Mouse (Mus musculus) T-helper 17 cell (primary cell): ENCODE results near the gene Eea1.

ENCODE experiments used
- in situ Hi-C, 2 experiments: fragments of 300-600 bp; cut with MboI, MseI; formaldehyde crosslinking; loops; 1 replicate in 1 of 2; 2 replicates in 1 of 2; pipeline ENCODE4 v1.15.1; 2025; ENCODE audit warnings: high pct_unique_total_duplicates in 2 of 2

Eea1 gene

GRCm38 (mm10) chr10:95945086-95945485 is 4.6 kb downstream of the Eea1 start:
- in situ Hi-C loops, result no loop called here

GRCm38 (mm10) chr10:95949410-95949809 is 9.0 kb downstream of the Eea1 start:
- in situ Hi-C loops, result no loop called here

- in situ Hi-C loops, result no loop called here
These were observed 9.7 kb downstream of the Eea1 start for GRCm38 (mm10) chr10:95950194-95950593.

GRCm38 (mm10) chr10:95950797-95951196 is 10.3 kb downstream of the Eea1 start:
- in situ Hi-C loops, result no loop called here

GRCm38 (mm10) chr10:95951346-95951745 is 10.9 kb downstream of the Eea1 start:
- in situ Hi-C loops, result no loop called here

GRCm38 (mm10) chr10:95956629-95957028 is 16.2 kb downstream of the Eea1 start:
- in situ Hi-C loops, result no loop called here

GRCm38 (mm10) chr10:95957574-95957973 is 17.1 kb downstream of the Eea1 start:
- in situ Hi-C loops, result no loop called here

GRCm38 (mm10) chr10:95964679-95965078 is 24.2 kb downstream of the Eea1 start:
- in situ Hi-C loops, result loop anchor here in 1 of 2 experiments (10.0 kb wide), 1 partner anchor 910 kb away; no protein-coding TSS in a partner anchor

- in situ Hi-C loops, result loop anchor here in 1 of 2 experiments (10.0 kb wide), 1 partner anchor 905 kb away; no protein-coding TSS in a partner anchor
These were observed 29.2 kb downstream of the Eea1 start for GRCm38 (mm10) chr10:95969694-95970093.

- in situ Hi-C loops, result no loop called here
These were observed 30.3 kb downstream of the Eea1 start for GRCm38 (mm10) chr10:95970744-95971212.

- in situ Hi-C loops, result no loop called here
These were observed 30.9 kb downstream of the Eea1 start for GRCm38 (mm10) chr10:95971341-95971740.

GRCm38 (mm10) chr10:95971942-95972341 is 31.5 kb downstream of the Eea1 start:
- in situ Hi-C loops, result no loop called here

GRCm38 (mm10) chr10:95974462-95974861 is 34.0 kb downstream of the Eea1 start:
- in situ Hi-C loops, result no loop called here

GRCm38 (mm10) chr10:95976798-95977197 is 36.3 kb downstream of the Eea1 start:
- in situ Hi-C loops, result no loop called here

GRCm38 (mm10) chr10:95989731-95990130 is 49.3 kb downstream of the Eea1 start:
- in situ Hi-C loops, result no loop called here

GRCm38 (mm10) chr10:95991176-95991575 is 50.7 kb downstream of the Eea1 start:
- in situ Hi-C loops, result no loop called here

- in situ Hi-C loops, result no loop called here
These were observed 60.5 kb downstream of the Eea1 start for GRCm38 (mm10) chr10:96000904-96001303.

GRCm38 (mm10) chr10:96015738-96016137 is 75.3 kb downstream of the Eea1 start:
- in situ Hi-C loops, result no loop called here

GRCm38 (mm10) chr10:96017418-96017817 is 77.0 kb downstream of the Eea1 start:
- in situ Hi-C loops, result no loop called here

GRCm38 (mm10) chr10:96033356-96033984 is 93.0 kb downstream of the Eea1 start:
- in situ Hi-C loops, result loop anchor here in 1 of 2 experiments (10.0 kb wide), 1 partner anchor 479 kb away; no protein-coding TSS in a partner anchor

- in situ Hi-C loops, result loop anchor here in 1 of 2 experiments (10.0 kb wide), 1 partner anchor 479 kb away; no protein-coding TSS in a partner anchor
These were observed 93.7 kb downstream of the Eea1 start for GRCm38 (mm10) chr10:96034106-96034505.

- in situ Hi-C loops, result loop anchor here (5.0 to 10.0 kb wide), 2 partner anchors 139 to 481 kb away; no protein-coding TSS in a partner anchor
These were observed 95.5 kb downstream of the Eea1 start for GRCm38 (mm10) chr10:96035951-96036350.

- in situ Hi-C loops, result loop anchor here in 1 of 2 experiments (10.0 kb wide), 1 partner anchor 1809 kb away; no protein-coding TSS in a partner anchor
These were observed 103.8 kb downstream of the Eea1 start for GRCm38 (mm10) chr10:96044216-96044615.
